32 mouse cellular contexts compared by ENCODE assay signal in the genomic region with DNA sequence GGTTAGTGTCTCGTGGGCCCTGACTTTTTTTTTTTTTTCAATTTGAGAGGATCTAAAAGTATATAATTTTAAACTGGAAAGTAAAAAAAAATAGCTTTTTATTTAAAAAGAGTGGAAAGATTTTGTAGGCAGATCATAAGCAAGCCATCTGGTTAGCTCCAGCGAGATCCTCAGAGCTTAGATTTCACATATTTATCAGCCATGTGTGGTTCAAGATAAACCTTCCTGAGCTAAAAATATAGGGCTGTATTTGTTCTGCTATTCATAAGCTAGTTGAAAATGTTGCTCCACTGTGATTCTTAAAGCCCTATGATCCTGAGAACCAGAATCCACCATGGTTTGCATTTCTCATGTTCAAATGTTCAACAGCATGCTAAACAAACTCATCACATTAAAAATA. TPM values are rescaled to one million over a fixed set of nuclear protein-coding genes. Genes with fewer than 3 reads are reported as not detected.
DNase-seq lines count a peak whose midpoint lies in the region; ATAC-seq and TF ChIP-seq lines count a peak whose summit lies in the region.
"Had no signal": no experiment of that assay in that cellular context is flagged by ENCODE, and none has a peak within 500 bp of the region (broad histone marks: within the 10 kb centered on the region; RNA-seq: fewer than 3 reads in every experiment).

No protein-coding gene starts in this region.

- no peak for TF ChIP-seq RAD21 in CH12.LX (IDR thresholded peaks at IDR 0.05; ENCODE audit: low read depth, low read length)

- dilution Hi-C loops in CH12.LX (cut with MboI; ENCODE audit: extremely low pct_ligation_motif_present, extremely low pct_unique_long_range_greater_than_20kb, low sequenced_read_pairs), result no loop called here

- in situ Hi-C loops in CH12.LX (cut with MboI; ENCODE audit: low pct_ligation_motif_present, low pct_unique_long_range_greater_than_20kb, low sequenced_read_pairs), result no loop called here

- no peaks in the 10 kb centered on the region for H3K79me2 ChIP-seq in CH12.LX (replicated peaks; ENCODE audit: control insufficient read depth, extremely low read depth, insufficient read depth, poor library complexity, severe bottlenecking)

- DNase-seq in heart, adult 11 months, result peak; percentile 2
- peak; percentile 55 for DNase-seq in layer of hippocampus, adult 9-11 months
- no peak for DNase-seq in layer of hippocampus, adult 9-10 months (ENCODE audit: low spot score)
- DNase-seq in CH12.LX (ENCODE audit: extremely low read depth), result no peak
- peak; percentile 85 for DNase-seq in brain, adult 2 months (ENCODE audit: low read depth, low spot score)
- no peak for DNase-seq in thymus, postnatal 4 days
- DNase-seq: adrenal gland, adult 8-10 months; cerebellum, adult 11 months; cerebellum, adult 9-10 months; cerebellum, postnatal 36 days; embryo, embryonic 11 days; gastrocnemius, adult 2 months; gastrocnemius, postnatal 36 days; kidney, adult 18-20 months; kidney, postnatal 25 days; lung, embryonic 14.5 days; lung, postnatal 14 days; midbrain, embryonic 14.5 days; retina, postnatal 1 day; right cerebral cortex, postnatal 14 days; thymus, postnatal 14 days had no signal

- no peak for ATAC-seq in heart, embryonic 12.5 days (ENCODE audit: insufficient number of reproducible peaks, low FRiP score)
- ATAC-seq: activated CD4-positive, CD25-positive, alpha-beta regulatory T cell, adult 4 months; CD4-positive, CD25-positive, alpha-beta regulatory T cell, adult 4 months; forebrain, embryonic 15.5 days; hindbrain, embryonic 16.5 days had no signal

- no peak overlapping the region for H3K4me2 ChIP-seq in heart, embryonic 12.5 days
- peak overlapping the region; percentile 24 for H3K4me2 ChIP-seq in CH12.LX (ENCODE audit: insufficient read depth, low read depth, poor library complexity, severe bottlenecking)
- H3K4me2 ChIP-seq: embryonic facial prominence, embryonic 12.5 days; forebrain, embryonic 15.5 days; heart, embryonic 15.5 days; kidney, embryonic 15.5 days; limb, embryonic 12.5 days; liver, embryonic 15.5 days; lung, embryonic 14.5 days; neural tube, embryonic 15.5 days had no signal

- no peak for TF ChIP-seq CTCF in CH12.LX (conservative IDR thresholded peaks at IDR 0.05 in 1 of 2, IDR thresholded peaks at IDR 0.05 in 1 of 2; ENCODE audit: low read depth in 2 of 2, low read length in 2 of 2)

- H3K27me3 ChIP-seq in heart, embryonic 12.5 days (replicated peaks), result no peaks in the 10 kb centered on the region
- H3K27me3 ChIP-seq in CH12.LX (replicated peaks), result no peaks in the 10 kb centered on the region
- H3K27me3 ChIP-seq: embryonic facial prominence, embryonic 12.5 days; forebrain, embryonic 15.5 days; heart, embryonic 15.5 days; kidney, embryonic 15.5 days; limb, embryonic 12.5 days; liver, embryonic 15.5 days; neural tube, embryonic 15.5 days had no signal

- no peak overlapping the region for H3K4me3 ChIP-seq in heart, embryonic 12.5 days
- peak overlapping the region in 1 of 3 experiments; percentile 12 for H3K4me3 ChIP-seq in CH12.LX (replicated peaks in 1 of 3; ENCODE audit: low read depth in 2 of 3, low read length in 2 of 3, poor library complexity in 1 of 3)
- H3K4me3 ChIP-seq: embryonic facial prominence, embryonic 12.5 days; forebrain, embryonic 15.5 days; gastrocnemius, adult 2 months; heart, embryonic 15.5 days; kidney, embryonic 15.5 days; limb, embryonic 12.5 days; liver, embryonic 15.5 days; neural tube, embryonic 15.5 days had no signal

- no peak overlapping the region for H3K27ac ChIP-seq in heart, embryonic 12.5 days (ENCODE audit: poor library complexity, severe bottlenecking)
- H3K27ac ChIP-seq in CH12.LX (ENCODE audit: insufficient read depth, low read depth), result no peak overlapping the region
- H3K27ac ChIP-seq: embryonic facial prominence, embryonic 12.5 days; forebrain, embryonic 15.5 days; gastrocnemius, adult 2 months; heart, embryonic 15.5 days; kidney, embryonic 15.5 days; limb, embryonic 12.5 days; liver, embryonic 15.5 days; neural tube, embryonic 15.5 days had no signal

- H3K36me3 ChIP-seq in heart, embryonic 12.5 days, result no peaks in the 10 kb centered on the region
- no peaks in the 10 kb centered on the region for H3K36me3 ChIP-seq in CH12.LX (replicated peaks in 1 of 2; ENCODE audit: control insufficient read depth in 1 of 2, insufficient read depth in 1 of 2, low read length in 1 of 2)
- H3K36me3 ChIP-seq: embryonic facial prominence, embryonic 12.5 days; forebrain, embryonic 15.5 days; heart, embryonic 15.5 days; kidney, embryonic 15.5 days; limb, embryonic 12.5 days; liver, embryonic 15.5 days; neural tube, embryonic 15.5 days had no signal

- peaks cover 4% of the 10 kb centered on the region; the same call in 1 of the 2 replicates for H3K4me1 ChIP-seq in heart, embryonic 12.5 days (replicated peaks)
- H3K4me1 ChIP-seq in CH12.LX (ENCODE audit: control insufficient read depth in 1 of 2, insufficient read depth in 2 of 2), result peaks cover 0 to 10% of the 10 kb centered on the region in 2 experiments; a peak in 2 of 4 replicates
- H3K4me1 ChIP-seq: embryonic facial prominence, embryonic 12.5 days; forebrain, embryonic 15.5 days; kidney, embryonic 15.5 days; limb, embryonic 12.5 days; liver, embryonic 15.5 days; neural tube, embryonic 15.5 days had no signal

- WGBS in heart, embryonic 12.5 days, result 39% methylated on average over 2 of the region's 2 CpGs

- no peak for TF ChIP-seq EP300 in CH12.LX (IDR thresholded peaks at IDR 0.05; ENCODE audit: low read length)

- TF ChIP-seq POLR2A in CH12.LX (IDR thresholded peaks at IDR 0.05; ENCODE audit: low read depth, low read length), result no peak

- H3K9ac ChIP-seq in heart, embryonic 12.5 days, result no peak overlapping the region
- peak overlapping the region; percentile 9; the same call in 1 of the 2 replicates for H3K9ac ChIP-seq in CH12.LX (ENCODE audit: insufficient read depth, low read depth)
- H3K9ac ChIP-seq: embryonic facial prominence, embryonic 12.5 days; forebrain, embryonic 15.5 days; heart, embryonic 15.5 days; kidney, embryonic 15.5 days; limb, embryonic 12.5 days; liver, embryonic 15.5 days; lung, embryonic 14.5 days; neural tube, embryonic 15.5 days had no signal

- no peaks in the 10 kb centered on the region for H3K9me3 ChIP-seq in heart, embryonic 12.5 days (replicated peaks)
- no peaks in the 10 kb centered on the region for H3K9me3 ChIP-seq in CH12.LX (replicated peaks; ENCODE audit: low read length)
- H3K9me3 ChIP-seq: embryonic facial prominence, embryonic 12.5 days; forebrain, embryonic 15.5 days; heart, embryonic 15.5 days; kidney, embryonic 15.5 days; limb, embryonic 12.5 days; liver, embryonic 15.5 days; neural tube, embryonic 15.5 days had no signal

TF ChIP-seq in CH12.LX, 34 proteins besides CTCF, POLR2A, EP300 and RAD21:
- TF ChIP-seq HCFC1 (IDR thresholded peaks at IDR 0.05; ENCODE audit: low read depth, low read length), result no peak
- TF ChIP-seq IRF4 (IDR thresholded peaks at IDR 0.05; ENCODE audit: low read depth, low read length), result no peak
- no peak for TF ChIP-seq CHD2 (IDR thresholded peaks at IDR 0.05; ENCODE audit: low read length)
- TF ChIP-seq CHD1 (IDR thresholded peaks at IDR 0.05; ENCODE audit: low read depth, low read length), result no peak
- no peak for TF ChIP-seq TCF12 (IDR thresholded peaks at IDR 0.05; ENCODE audit: low read depth, low read length)
- TF ChIP-seq MEF2A (IDR thresholded peaks at IDR 0.05; ENCODE audit: borderline replicate concordance, low read depth, low read length), result no peak

RNA-seq across cellular contexts. Expression of gene Yipf4, which starts 18.6 kb away (rescaled TPM):
- 63.2 and 64.7 TPM in 2 replicates for polyA plus RNA-seq in heart, embryonic 12.5 days (2016; fragmentation: Nextera tagmentation; extraction: Ambion mirVana)
- 28.9 and 32.9 TPM in 2 replicates for total RNA-seq in CH12.LX (2012; rRNA removed)
- 77.7 and 81.3 TPM in 2 replicates for total RNA-seq in CH12.LX (2014; rRNA removed)
- 41.6 and 42.8 TPM in 2 replicates for polyA plus RNA-seq in CH12.LX (2012; ENCODE audit: insufficient read length, low read depth)

RNA-seq across cellular contexts. Expression of gene Birc6, which starts 20.2 kb away (rescaled TPM):
- polyA plus RNA-seq in heart, embryonic 12.5 days (2016; fragmentation: Nextera tagmentation; extraction: Ambion mirVana), result 76.3 and 83.3 TPM in 2 replicates
- total RNA-seq in CH12.LX (2012; rRNA removed) (57.2 and 65.6 TPM in 2 replicates), CH12.LX (2014; rRNA removed) (45.3 and 55.5 TPM in 2 replicates)
- polyA plus RNA-seq in CH12.LX (2012; ENCODE audit: insufficient read length, low read depth), result 61.3 and 78.7 TPM in 2 replicates

RNA-seq across cellular contexts. Expression of gene Nlrc4, which starts 49.0 kb away (rescaled TPM):
- polyA plus RNA-seq in heart, embryonic 12.5 days (2016; fragmentation: Nextera tagmentation; extraction: Ambion mirVana), result 0.14 and 0.15 TPM in 2 replicates
- total RNA-seq in CH12.LX (2012; rRNA removed), result 1.9 and 2.0 TPM in 2 replicates
- 3.3 and 4.3 TPM in 2 replicates for total RNA-seq in CH12.LX (2014; rRNA removed)
- polyA plus RNA-seq in CH12.LX (2012; ENCODE audit: insufficient read length, low read depth), result 5.9 and 6.0 TPM in 2 replicates

Comparison
In these comparisons a context has a peak if more than half of its experiments do, and no peak if none do; other contexts are left out.
1. DNase-seq: peak in heart, adult 11 months (single experiment), layer of hippocampus, adult 9-11 months (single experiment) and brain, adult 2 months (single experiment); none in layer of hippocampus, adult 9-10 months (single experiment), CH12.LX (single experiment) and thymus, postnatal 4 days (single experiment).